Mouse (Mus musculus) myocyte (in vitro differentiated cells): ENCODE data around the gene Ap2a1. TPM values are rescaled to one million over a fixed set of nuclear protein-coding genes. Genes with fewer than 3 reads are reported as not detected.

Experiments
- H3K27me3 ChIP-seq: one replicate; pipeline ENCODE4 v1.6.1; 2011; ENCODE audit not compliant: control insufficient read depth, insufficient read depth, insufficient read length
- H3K36me3 ChIP-seq: one replicate; pipeline ENCODE4 v1.6.1; 2011; ENCODE audit not compliant: control insufficient read depth, insufficient read depth
- H3K4me2 ChIP-seq: one replicate; pipeline ENCODE4 v1.6.1; 2011; ENCODE audit warnings: low read depth, control low read depth
- H3K4me3 ChIP-seq: one replicate; pipeline ENCODE4 v1.5.1; 2011; ENCODE audit warnings: mild to moderate bottlenecking, control low read depth, moderate library complexity
- H3K79me2 ChIP-seq: one replicate; pipeline ENCODE4 v1.6.1; 2011; ENCODE audit not compliant: control insufficient read depth, insufficient read depth
- H3ac ChIP-seq: one replicate; pipeline ENCODE4 v1.6.1; 2011; ENCODE audit not compliant: control insufficient read depth, insufficient read length
- CEBPB ChIP-seq: IDR thresholded peaks from 2 replicates; pipeline ENCODE4 v1.6.1; 2011; ENCODE audit warnings: mild to moderate bottlenecking, moderate library complexity; ENCODE audit not compliant: poor library complexity, insufficient read depth, severe bottlenecking
- E2F4 ChIP-seq: IDR thresholded peaks from one replicate; pipeline ENCODE4 v1.6.1; 2011; ENCODE audit warnings: mild to moderate bottlenecking, control low read depth, moderate library complexity; ENCODE audit not compliant: insufficient read depth
- MAX ChIP-seq: IDR thresholded peaks from one replicate; pipeline ENCODE4 v1.6.1; 2011; ENCODE audit warnings: low read depth, mild to moderate bottlenecking, control low read depth
- MYOD1 ChIP-seq, 3 experiments: IDR thresholded peaks; one replicate each; pipeline ENCODE4 v1.6.1; 2011; ENCODE audit warnings: control low read depth in 2 of 3, low read depth in 2 of 3, mild to moderate bottlenecking in 2 of 3, moderate library complexity in 1 of 3; ENCODE audit not compliant: insufficient read length in 2 of 3, control insufficient read depth in 1 of 3
- MYOG ChIP-seq, 3 experiments: IDR thresholded peaks; one replicate each; pipeline ENCODE4 v1.6.1; 2011; ENCODE audit warnings: control low read depth in 2 of 3, low read depth in 2 of 3, mild to moderate bottlenecking in 2 of 3; ENCODE audit not compliant: insufficient read length in 2 of 3, control insufficient read depth in 1 of 3, insufficient read depth in 1 of 3
- POLR2A ChIP-seq: IDR thresholded peaks from one replicate; pipeline ENCODE4 v1.6.1; 2011; ENCODE audit warnings: low read depth, mild to moderate bottlenecking, control low read depth, moderate library complexity; ENCODE audit not compliant: insufficient read length
- POLR2AphosphoS2 ChIP-seq: IDR thresholded peaks from one replicate; pipeline ENCODE4 v1.6.1; 2011; ENCODE audit warnings: low read depth, control low read depth; ENCODE audit not compliant: insufficient read length
- REST ChIP-seq: IDR thresholded peaks from one replicate; pipeline ENCODE4 v1.6.1; 2011; ENCODE audit warnings: mild to moderate bottlenecking, control low read depth, moderate library complexity; ENCODE audit not compliant: insufficient read depth, insufficient read length
- SRF ChIP-seq: IDR thresholded peaks from one replicate; pipeline ENCODE4 v1.6.1; 2011; ENCODE audit warnings: low read depth; ENCODE audit not compliant: control insufficient read depth, insufficient read length
- TCF12 ChIP-seq: IDR thresholded peaks from one replicate; pipeline ENCODE4 v1.6.1; 2011; ENCODE audit warnings: mild to moderate bottlenecking, control low read depth; ENCODE audit not compliant: poor library complexity, insufficient read depth, severe bottlenecking
- TCF3 ChIP-seq: IDR thresholded peaks from one replicate; pipeline ENCODE4 v1.6.1; 2011; ENCODE audit warnings: low read depth, control low read depth; ENCODE audit not compliant: insufficient read length
- USF1 ChIP-seq: IDR thresholded peaks from one replicate; pipeline ENCODE4 v1.6.1; 2011; ENCODE audit warnings: low read depth, mild to moderate bottlenecking, control low read depth, moderate library complexity
- polyA plus RNA-seq: library from polyadenylated mRNA; unstranded; fragments of >200 nt; fragmentation: generic; extraction: Trizol; gene quantifications from one replicate; pipeline ENCODE4 v1.2.1, GENCODE M21; 2012; ENCODE audit warnings: missing spikeins

Gene Ap2a1
- polyA plus RNA-seq, 1 experiment, result 125 TPM

DNA sequence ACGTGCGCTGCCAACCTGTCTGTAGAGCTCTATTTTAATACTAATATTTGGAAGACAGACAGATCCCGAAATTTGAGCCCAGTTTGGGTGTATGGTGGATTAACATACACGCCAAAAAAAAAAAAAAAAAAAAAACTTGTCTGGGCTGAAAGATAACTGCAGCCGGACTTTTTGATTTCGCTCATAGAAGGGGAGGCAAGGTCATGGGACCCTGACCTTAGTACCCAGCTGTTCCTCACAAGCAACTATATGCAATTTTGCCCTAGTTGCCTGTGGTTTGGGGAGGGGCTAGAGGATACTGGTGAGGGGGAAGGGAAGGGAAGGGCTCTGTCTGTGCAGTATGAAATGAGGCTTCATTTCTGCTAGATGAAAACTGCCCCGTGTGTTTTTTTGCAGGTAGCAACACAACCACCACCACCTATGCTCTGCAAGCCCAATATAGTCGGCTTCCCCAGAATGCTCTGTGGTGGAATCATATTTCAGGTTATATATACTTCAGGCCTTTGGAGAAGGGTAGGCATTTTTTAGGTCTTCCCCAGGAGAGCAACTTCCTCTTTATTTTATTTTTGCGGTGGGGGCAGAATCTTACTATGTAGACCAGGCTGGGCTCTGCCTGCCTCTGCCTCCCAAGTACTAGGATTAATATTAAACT lies 72.9 kb downstream of the Ap2a1 start:
- Histone ChIP-seq H3ac (no peak overlapping the region), H3K79me2 (peaks cover 15% of the 10 kb centered on the region), H3K27me3 (no peaks in the 10 kb centered on the region), H3K36me3 (peaks cover 1% of the 10 kb centered on the region), H3K4me2 (peak overlapping the region; percentile 84), H3K4me3 (peak overlapping the region; percentile 64)
- TF ChIP-seq SRF, result no peak
- no peak for TF ChIP-seq POLR2A
- TF ChIP-seq POLR2AphosphoS2, result peak; percentile 21
- no peak for TF ChIP-seq TCF3
- TF ChIP-seq MYOD1 (IDR thresholded peaks at IDR 0.05; ENCODE audit: control insufficient read depth in 1 of 3, insufficient read length in 2 of 3, low read depth in 2 of 3), result no peak
- no peak for TF ChIP-seq USF1
- TF ChIP-seq E2F4, result no peak
- TF ChIP-seq MAX, result no peak
- TF ChIP-seq MYOG (IDR thresholded peaks at IDR 0.05; ENCODE audit: control insufficient read depth in 1 of 3, insufficient read depth in 1 of 3, insufficient read length in 2 of 3, low read depth in 2 of 3), result no peak
- 0 out of 2 replicates have a peak, but pooled peaks have one; percentile 2 for TF ChIP-seq CEBPB

DNA sequence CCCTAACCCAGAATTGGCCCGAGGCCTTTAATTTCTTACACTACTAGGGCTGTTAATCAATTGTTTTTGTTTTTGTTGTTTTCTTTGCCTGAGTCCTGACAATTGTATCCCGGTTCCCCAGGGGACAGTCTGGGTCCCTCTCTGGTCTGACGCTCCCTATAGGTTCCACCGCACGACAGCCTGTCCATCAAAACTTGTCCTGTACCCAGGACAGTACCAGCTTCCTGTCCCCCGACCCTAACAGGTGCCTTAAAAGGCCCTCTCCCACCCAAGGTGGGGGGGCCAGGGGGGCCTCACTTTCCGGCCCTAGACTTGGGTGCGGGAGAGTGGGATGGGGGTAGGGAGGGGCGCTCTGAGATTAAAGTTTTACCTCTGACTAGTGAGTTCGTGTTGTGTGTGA lies 74.3 kb downstream of the Ap2a1 start:
- peak overlapping the region; percentile 77 for H3K4me2 ChIP-seq
- TF ChIP-seq POLR2AphosphoS2 (no peak), REST (no peak), MYOD1 (IDR thresholded peaks at IDR 0.05; ENCODE audit: control insufficient read depth in 1 of 3, insufficient read length in 2 of 3, low read depth in 2 of 3) (no peak), SRF (no peak), CEBPB (no peak), MAX (no peak), USF1 (no peak), TCF12 (no peak), MYOG (IDR thresholded peaks at IDR 0.05; ENCODE audit: control insufficient read depth in 1 of 3, insufficient read depth in 1 of 3, insufficient read length in 2 of 3, low read depth in 2 of 3) (no peak), E2F4 (no peak), TCF3 (no peak), POLR2A (no peak)

DNA sequence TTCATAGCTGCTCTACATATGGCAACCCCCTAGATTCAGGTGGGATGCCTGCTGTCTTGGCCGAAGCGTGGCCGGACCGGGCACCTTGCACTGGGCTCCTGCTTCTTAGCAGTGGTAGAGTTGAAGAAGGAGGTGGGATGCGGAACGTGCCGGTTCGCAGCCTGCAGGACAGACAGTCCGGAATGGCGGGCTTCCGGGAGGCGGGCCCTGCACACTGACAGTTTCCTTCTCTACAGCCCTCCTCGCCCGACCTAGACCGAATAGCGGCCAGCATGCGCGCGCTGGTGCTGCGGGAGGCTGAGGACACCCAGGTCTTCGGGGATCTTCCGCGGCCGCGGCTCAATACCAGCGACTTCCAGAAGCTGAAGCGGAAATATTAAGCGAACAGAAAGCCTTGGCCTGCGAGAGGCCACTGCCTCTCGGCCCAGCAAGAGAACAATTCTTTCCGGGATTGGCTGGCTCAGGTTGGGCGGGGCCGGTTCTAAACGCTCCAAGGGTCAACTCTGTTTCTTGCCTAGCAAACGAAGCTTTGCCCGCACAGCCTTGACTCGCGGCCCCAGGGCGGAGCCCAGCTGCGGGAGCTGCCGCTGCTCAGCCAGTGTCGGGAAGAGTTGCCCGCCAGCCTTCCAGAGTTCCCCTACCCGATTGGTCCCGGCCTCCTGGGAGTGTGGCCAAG lies 74.8 kb downstream of the Ap2a1 start:
- peak overlapping the region; percentile 30 for H3K4me3 ChIP-seq
- H3K4me2 ChIP-seq, result peak overlapping the region; percentile 77
- peaks cover 26% of the 10 kb centered on the region for H3K79me2 ChIP-seq
- no peaks in the 10 kb centered on the region for H3K27me3 ChIP-seq
- peak overlapping the region; percentile 12 for H3ac ChIP-seq
- TF ChIP-seq SRF, result no peak
- peak; percentile 86 for TF ChIP-seq POLR2AphosphoS2
- TF ChIP-seq MYOG (IDR thresholded peaks at IDR 0.05; ENCODE audit: control insufficient read depth in 1 of 3, insufficient read depth in 1 of 3, insufficient read length in 2 of 3, low read depth in 2 of 3), result no peak
- TF ChIP-seq POLR2A, result peak; percentile 56
- H3K36me3 ChIP-seq, result no peaks in the 10 kb centered on the region

More for the DNA sequence above, 74.3 kb downstream of the Ap2a1 start:
- Histone ChIP-seq H3K36me3 (no peaks in the 10 kb centered on the region), H3K79me2 (peaks cover 27% of the 10 kb centered on the region), H3K4me3 (peak overlapping the region; percentile 30), H3ac (no peak overlapping the region), H3K27me3 (no peaks in the 10 kb centered on the region)

DNA sequence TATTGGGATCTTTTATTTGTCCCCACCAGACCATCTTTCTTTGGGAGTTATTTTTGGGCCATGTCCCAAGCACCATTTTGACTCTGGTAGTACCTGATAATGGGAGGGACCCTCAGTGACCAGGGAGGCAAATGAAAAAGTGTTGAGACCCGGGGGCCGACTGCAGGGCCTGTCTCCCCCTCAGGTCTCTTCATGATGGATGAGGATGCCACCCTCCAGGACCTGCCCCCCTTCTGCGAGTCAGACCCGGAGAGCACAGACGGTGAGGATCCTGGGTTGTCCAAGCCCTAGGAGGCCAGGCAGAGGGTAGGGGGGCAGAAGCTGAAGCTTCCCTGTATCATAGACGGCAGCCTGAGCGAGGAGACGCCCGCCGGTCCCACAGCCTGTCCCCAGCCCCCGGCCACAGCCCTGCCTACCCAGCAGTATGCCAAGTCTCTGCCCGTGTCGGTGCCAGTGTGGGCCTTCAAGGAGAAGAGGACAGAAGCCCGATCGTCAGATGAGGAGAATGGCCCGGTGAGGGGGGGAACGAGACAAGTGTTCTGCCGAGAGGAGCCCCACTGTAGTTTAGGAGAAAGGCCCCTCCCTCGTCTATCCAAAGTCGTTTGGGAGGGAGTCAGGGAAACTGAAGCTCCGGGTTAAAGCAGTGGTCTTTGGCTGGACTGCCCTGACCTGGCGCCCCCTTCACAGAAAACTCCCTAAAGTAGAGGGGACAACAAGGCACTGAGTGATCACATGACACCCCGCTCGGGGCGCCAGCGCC lies 75.5 kb downstream of the Ap2a1 start:
- H3K4me3 ChIP-seq, result peak overlapping the region; percentile 30
- H3K27me3 ChIP-seq, result no peaks in the 10 kb centered on the region
- TF ChIP-seq REST (no peak), USF1 (peak; percentile 34)
- H3K36me3 ChIP-seq, result no peaks in the 10 kb centered on the region
- H3ac ChIP-seq, result peak overlapping the region; percentile 12
- peaks cover 22% of the 10 kb centered on the region for H3K79me2 ChIP-seq
- H3K4me2 ChIP-seq, result peak overlapping the region; percentile 77

DNA sequence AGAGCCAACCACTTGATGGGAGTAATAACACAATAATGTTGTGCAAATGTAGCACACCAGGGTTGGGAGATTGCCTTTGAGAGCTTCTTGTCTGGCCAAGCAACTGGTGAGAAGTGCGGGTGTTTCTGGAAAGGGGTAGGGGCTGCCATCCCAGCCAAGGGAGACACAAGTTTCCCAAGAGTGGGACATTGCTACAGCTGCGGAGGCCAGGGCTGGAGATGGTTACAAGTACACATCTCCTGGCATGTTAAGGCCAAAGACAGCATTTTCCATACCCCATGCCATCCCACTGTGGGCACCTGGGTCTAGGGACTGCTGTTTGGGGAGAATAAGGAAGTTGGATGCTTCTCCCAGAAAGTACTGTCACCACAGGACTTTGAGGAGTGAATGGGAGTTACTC lies 76.2 kb downstream of the Ap2a1 start:
- Histone ChIP-seq H3ac (no peak overlapping the region), H3K79me2 (peaks cover 22% of the 10 kb centered on the region), H3K4me2 (peak overlapping the region; percentile 77), H3K4me3 (no peak overlapping the region), H3K27me3 (no peaks in the 10 kb centered on the region), H3K36me3 (no peaks in the 10 kb centered on the region)
- TF ChIP-seq POLR2AphosphoS2 (peak; percentile 36), MYOG (IDR thresholded peaks at IDR 0.05; ENCODE audit: control insufficient read depth in 1 of 3, insufficient read depth in 1 of 3, insufficient read length in 2 of 3, low read depth in 2 of 3) (no peak)
